Mouse (Mus musculus) hindbrain, embryonic 11.5 days (tissue): ENCODE results near the gene Tceanc2. TPM values are rescaled to one million over a fixed set of nuclear protein-coding genes. Genes with fewer than 3 reads are reported as not detected.

Experiments used
- ATAC-seq: fragments of 200-750 bp; cut with Nextera tagmentation; 2 replicates; pipeline ENCODE4 v1.8.0; 2017; ENCODE audit warnings: mild to moderate bottlenecking, moderate TSS enrichment, moderate library complexity; ENCODE audit not compliant: low FRiP score
- DNase-seq: peaks from one replicate; pipeline ENCODE4 v3.0.0-alpha.2; 2015; ENCODE audit warnings: low spot score
- H3K27ac ChIP-seq: fragments of 300-500 bp; sonication (generic); 2 replicates; pipeline ENCODE4 v1.5.1; 2014; ENCODE audit warnings: mild to moderate bottlenecking, low read depth, low read length
- H3K27me3 ChIP-seq: fragments of 300-500 bp; sonication (generic); 2 replicates; pipeline ENCODE4 v1.6.1; 2014; ENCODE audit warnings: mild to moderate bottlenecking, low read length, moderate library complexity, mixed read lengths; ENCODE audit not compliant: control insufficient read depth, insufficient read depth
- H3K36me3 ChIP-seq: fragments of 300-500 bp; sonication (generic); 2 replicates; pipeline ENCODE4 v1.6.1; 2014; ENCODE audit warnings: mild to moderate bottlenecking, low read length, moderate library complexity, mixed read lengths; ENCODE audit not compliant: control insufficient read depth, insufficient read depth
- H3K4me1 ChIP-seq: fragments of 300-500 bp; sonication (generic); replicated peaks from 2 replicates; pipeline ENCODE4 v1.6.1; 2014; ENCODE audit warnings: low read length, mixed read lengths; ENCODE audit not compliant: control insufficient read depth, insufficient read depth
- H3K4me2 ChIP-seq: fragments of 300-500 bp; sonication (generic); replicated peaks from 2 replicates; pipeline ENCODE4 v1.6.1; 2014; ENCODE audit warnings: mild to moderate bottlenecking, low read depth, low read length
- H3K4me3 ChIP-seq: fragments of 300-500 bp; sonication (generic); 2 replicates; pipeline ENCODE4 v1.5.1; 2014; ENCODE audit warnings: low read depth, low read length
- H3K9ac ChIP-seq: fragments of 300-500 bp; sonication (generic); 2 replicates; pipeline ENCODE4 v1.6.1; 2014; ENCODE audit warnings: low read depth, low read length
- H3K9me3 ChIP-seq: fragments of 300-500 bp; sonication (generic); 2 replicates; pipeline ENCODE4 v1.6.1; 2016; ENCODE audit warnings: low read length; ENCODE audit not compliant: control insufficient read depth
- WGBS: fragments of 180-500 bp; shearing (Covaris S2); extraction: QIAGEN DNeasy Blood & Tissue Kit; methylation state at CpG from one replicate; pipeline ENCODE4 v1.1.7; 2014; 5-methylcytosine and 5-hydroxymethylcytosine counted together
- polyA plus RNA-seq: library from polyadenylated mRNA; unstranded; fragments of >200 nt; fragmentation: Nextera tagmentation; extraction: Ambion mirVana; gene quantifications from 2 replicates; pipeline ENCODE4 v1.2.1, GENCODE M21; 2014

Tceanc2 gene
- polyA plus RNA-seq, 1 experiment from 2014 or later, result 26.4 TPM

DNA sequence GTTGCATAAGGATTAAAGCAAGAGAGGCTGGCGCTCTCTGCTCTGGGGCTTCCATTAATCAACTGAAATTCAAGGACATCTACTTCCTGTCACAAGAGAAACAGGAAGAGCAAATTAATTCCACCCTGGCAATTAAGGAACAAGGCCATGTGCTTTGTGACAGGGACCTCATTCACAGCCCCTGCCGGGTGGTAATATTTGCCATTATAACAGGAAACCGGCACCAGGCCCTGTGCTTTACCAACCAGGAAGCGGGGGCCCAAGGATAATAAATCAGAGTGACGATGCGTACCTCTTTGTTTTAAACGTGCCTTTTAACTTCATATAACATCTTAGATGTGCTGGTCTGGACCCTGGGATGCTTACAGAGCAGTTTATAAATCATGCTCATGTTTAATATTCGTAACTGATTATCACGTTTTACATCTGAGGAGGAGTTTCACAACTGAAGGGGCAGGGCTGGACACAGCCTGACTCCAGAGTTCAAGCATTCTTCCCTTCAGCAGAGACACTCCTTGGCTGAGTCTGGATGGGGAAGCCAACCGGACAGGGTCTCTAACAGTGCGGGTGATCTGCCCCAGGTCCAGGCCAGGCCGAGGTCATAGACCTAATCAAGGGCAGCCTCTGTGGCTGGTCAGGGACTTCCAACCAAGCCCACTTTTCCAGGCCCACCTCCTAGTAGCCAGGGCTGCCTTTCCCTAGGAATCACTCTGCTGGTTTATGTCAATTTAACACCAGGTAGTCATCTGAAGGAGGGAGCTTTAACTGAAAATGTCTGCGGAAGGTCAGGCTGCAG is 38.9 kb downstream of the Tceanc2 start:
- ATAC-seq, result peak; percentile 26; the same call in 1 of the 2 replicates
- Histone ChIP-seq H3K9ac (no peak overlapping the region), H3K4me1 (peaks cover 11% of the 10 kb centered on the region), H3K9me3 (no peaks in the 10 kb centered on the region), H3K4me3 (no peak overlapping the region), H3K4me2 (no peak overlapping the region), H3K27me3 (no peaks in the 10 kb centered on the region), H3K36me3 (no peaks in the 10 kb centered on the region), H3K27ac (peak overlapping the region; percentile 56; the same call in 1 of the 2 replicates)
- WGBS, result 52% methylated on average over 13 of the region's 13 CpGs
- peak; percentile 27 for DNase-seq

GRCm38 (mm10) chr4:107138948-107139835 is 39.7 kb downstream of the Tceanc2 start:
- Histone ChIP-seq H3K4me1 (peaks cover 11% of the 10 kb centered on the region), H3K27me3 (no peaks in the 10 kb centered on the region)

GRCm38 (mm10) chr4:107136531-107136930 is 42.4 kb downstream of the Tceanc2 start:
- Histone ChIP-seq H3K4me3 (no peak overlapping the region), H3K9ac (no peak overlapping the region), H3K4me1 (peaks cover 11% of the 10 kb centered on the region), H3K4me2 (no peak overlapping the region), H3K27ac (no peak overlapping the region), H3K9me3 (no peaks in the 10 kb centered on the region), H3K27me3 (no peaks in the 10 kb centered on the region), H3K36me3 (no peaks in the 10 kb centered on the region)
- ATAC-seq, result no peak
- no peak for DNase-seq
- 60% methylated on average over 3 of the region's 3 CpGs for WGBS

More at GRCm38 (mm10) chr4:107138948-107139835, 39.7 kb downstream of the Tceanc2 start:
- Histone ChIP-seq H3K9ac (no peak overlapping the region), H3K4me2 (no peak overlapping the region), H3K36me3 (no peaks in the 10 kb centered on the region), H3K4me3 (no peak overlapping the region), H3K9me3 (no peaks in the 10 kb centered on the region), H3K27ac (no peak overlapping the region)
- 38% methylated on average over 37 of the region's 37 CpGs for WGBS
- ATAC-seq (peak; percentile 42; the same call in 1 of the 2 replicates), DNase-seq (peak; percentile 35)

- H3K4me1 ChIP-seq, result peaks cover 11% of the 10 kb centered on the region
- no peak for DNase-seq
- no peak overlapping the region for H3K4me3 ChIP-seq
- H3K27me3 ChIP-seq, result no peaks in the 10 kb centered on the region
- no peak for ATAC-seq
- no peak overlapping the region for H3K4me2 ChIP-seq
- no peak overlapping the region for H3K9ac ChIP-seq
- no peak overlapping the region for H3K27ac ChIP-seq
- H3K36me3 ChIP-seq, result no peaks in the 10 kb centered on the region
- WGBS, result 76% methylated on average over 5 of the region's 5 CpGs
- no peaks in the 10 kb centered on the region for H3K9me3 ChIP-seq
Observed at GRCm38 (mm10) chr4:107135663-107136062, 43.3 kb downstream of the Tceanc2 start.

- DNase-seq, result no peak
- no peak overlapping the region for H3K4me3 ChIP-seq
- H3K27ac ChIP-seq, result no peak overlapping the region
- ATAC-seq, result no peak
- no peaks in the 10 kb centered on the region for H3K9me3 ChIP-seq
- no peaks in the 10 kb centered on the region for H3K27me3 ChIP-seq
- no peaks in the 10 kb centered on the region for H3K36me3 ChIP-seq
- no peak overlapping the region for H3K4me2 ChIP-seq
- no peak overlapping the region for H3K9ac ChIP-seq
- WGBS, result 99% methylated on average over 3 of the region's 3 CpGs
- peaks cover 11% of the 10 kb centered on the region for H3K4me1 ChIP-seq
Observed at GRCm38 (mm10) chr4:107134891-107135290, 44.0 kb downstream of the Tceanc2 start.

DNA sequence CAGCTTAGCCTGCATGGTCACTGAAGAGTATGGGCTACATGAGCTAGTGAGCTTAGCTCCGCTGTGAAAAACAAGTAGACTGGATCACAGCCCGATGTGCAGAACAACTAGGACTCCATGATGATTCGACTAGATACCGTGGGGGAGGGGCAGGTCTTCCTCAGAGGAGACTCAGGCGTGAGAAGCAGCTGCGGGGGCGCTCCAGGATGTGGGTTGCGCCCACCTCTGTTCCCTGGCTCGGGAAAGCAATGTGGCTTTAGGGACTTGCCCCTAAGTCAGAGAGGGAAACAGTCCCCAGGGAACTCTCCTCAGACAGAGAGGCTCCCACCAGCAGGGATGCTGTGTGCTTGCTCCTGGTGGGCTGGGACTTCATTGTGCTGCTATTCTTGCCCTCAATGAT is 48.4 kb downstream of the Tceanc2 start:
- Histone ChIP-seq H3K27me3 (no peaks in the 10 kb centered on the region), H3K36me3 (no peaks in the 10 kb centered on the region), H3K9ac (no peak overlapping the region), H3K4me2 (no peak overlapping the region), H3K4me3 (no peak overlapping the region), H3K9me3 (no peaks in the 10 kb centered on the region), H3K4me1 (peaks cover 9% of the 10 kb centered on the region; the same call in 1 of the 2 replicates), H3K27ac (no peak overlapping the region)
- ATAC-seq (no peak), DNase-seq (peak; percentile 49)
- WGBS, result 18% methylated on average over 9 of the region's 9 CpGs

GRCm38 (mm10) chr4:107129373-107129772 is 49.5 kb downstream of the Tceanc2 start:
- DNase-seq, result no peak
- WGBS, result 73% methylated on average over 8 of the region's 8 CpGs
- Histone ChIP-seq H3K27ac (no peak overlapping the region), H3K9me3 (no peaks in the 10 kb centered on the region), H3K9ac (no peak overlapping the region), H3K4me1 (peaks cover 9% of the 10 kb centered on the region; the same call in 1 of the 2 replicates), H3K27me3 (no peaks in the 10 kb centered on the region), H3K36me3 (no peaks in the 10 kb centered on the region), H3K4me2 (no peak overlapping the region), H3K4me3 (no peak overlapping the region)
- ATAC-seq, result no peak

DNA sequence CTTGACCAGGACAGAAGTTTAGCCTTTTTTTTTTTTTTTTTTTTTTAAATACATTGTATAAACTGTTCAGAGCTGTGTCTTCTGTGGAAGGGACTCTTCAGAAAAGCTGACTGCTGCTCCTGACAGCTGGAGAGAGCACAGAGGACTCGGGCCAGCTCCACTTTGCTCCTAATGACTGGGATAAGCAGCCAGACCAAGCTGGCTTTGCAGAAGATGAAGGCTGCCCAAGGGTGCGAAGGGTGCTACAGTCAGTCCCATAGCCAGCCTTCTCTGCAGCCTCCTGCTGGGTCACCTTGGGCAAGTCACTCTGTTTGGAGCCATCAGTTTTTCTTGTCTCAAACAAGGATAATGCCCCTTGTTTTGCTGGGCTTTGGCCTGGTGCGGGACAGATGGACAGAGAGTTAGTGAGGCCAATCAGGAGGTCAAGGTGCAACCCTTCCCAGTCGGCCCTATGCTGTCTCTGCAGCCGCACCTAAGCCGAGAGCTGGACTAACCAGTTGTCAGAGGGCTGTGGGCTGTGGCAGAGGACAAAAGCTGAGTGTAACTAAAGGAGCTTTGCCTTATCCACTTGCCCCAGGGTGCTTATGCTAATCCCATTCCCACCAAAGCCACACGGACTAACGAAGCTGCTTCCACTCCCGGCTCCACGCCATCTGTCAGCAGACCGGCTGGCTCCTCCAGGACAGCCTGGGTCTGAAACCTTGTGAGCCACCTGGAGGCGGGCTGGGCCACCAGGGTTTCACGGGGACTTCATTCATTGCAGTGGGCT is 50.8 kb downstream of the Tceanc2 start:
- Histone ChIP-seq H3K27ac (no peak overlapping the region; the same call in 1 of the 2 replicates), H3K27me3 (no peaks in the 10 kb centered on the region), H3K9me3 (no peaks in the 10 kb centered on the region), H3K4me2 (no peak overlapping the region), H3K4me3 (no peak overlapping the region), H3K9ac (no peak overlapping the region), H3K4me1 (peaks cover 9% of the 10 kb centered on the region; the same call in 1 of the 2 replicates), H3K36me3 (no peaks in the 10 kb centered on the region)
- peak; percentile 67 for DNase-seq
- ATAC-seq, result peak; percentile 74
- 22% methylated on average over 13 of the region's 13 CpGs for WGBS
